Mouse (Mus musculus): ENCODE measurements around the gene Pde6h. TPM values are rescaled to one million over a fixed set of nuclear protein-coding genes. Genes with fewer than 3 reads are reported as not detected.

The Pde6h gene
- total and polyA plus RNA-seq, 3 experiments: 0.05 TPM; not detected in 2

- peaks cover 74% of the 10 kb centered on the region for H3K4me1 ChIP-seq (ENCODE audit: insufficient read depth, low read depth, low read length)
- H3K9me3 ChIP-seq (replicated peaks): no peaks in the 10 kb centered on the region
- no peak for TF ChIP-seq CTCF (IDR thresholded peaks at IDR 0.05; ENCODE audit: low read depth, low read length)
- TF ChIP-seq GATA2 (IDR thresholded peaks at IDR 0.05; ENCODE audit: borderline replicate concordance, low read depth, low read length): no peak
- no peak for TF ChIP-seq TAL1 (conservative IDR thresholded peaks at IDR 0.05; ENCODE audit: low read depth, low read length)
- TF ChIP-seq POLR2AphosphoS5 (IDR thresholded peaks at IDR 0.05; ENCODE audit: insufficient replicate concordance, low read depth, low read length): no peak
- H3K27me3 ChIP-seq (ENCODE audit: insufficient read depth, low read length): no peaks in the 10 kb centered on the region
- H3K4me3 ChIP-seq (ENCODE audit: low read depth, low read length): no peak overlapping the region
- ATAC-seq (ENCODE audit: extremely low read depth, insufficient number of reproducible peaks, low FRiP score, poor library complexity, severe bottlenecking) (no peak), DNase-seq (ENCODE audit: low spot score) (no peak)
- H3K36me3 ChIP-seq (replicated peaks): peaks cover 15% of the 10 kb centered on the region
These were observed 18.6 kb downstream of the Pde6h start for GRCm38 (mm10) chr6:136942280-136942679.

GRCm38 (mm10) chr6:136943392-136943791, 19.8 kb downstream of the Pde6h start:
- ATAC-seq (ENCODE audit: extremely low read depth, insufficient number of reproducible peaks, low FRiP score, poor library complexity, severe bottlenecking) (no peak), DNase-seq (ENCODE audit: low spot score) (no peak)
- H3K4me1 ChIP-seq (ENCODE audit: insufficient read depth, low read depth, low read length): peaks cover 67% of the 10 kb centered on the region
- H3K4me3 ChIP-seq (ENCODE audit: low read depth, low read length): no peak overlapping the region; the same call in 1 of the 2 replicates
- H3K36me3 ChIP-seq (replicated peaks): peaks cover 7% of the 10 kb centered on the region
- no peaks in the 10 kb centered on the region for H3K27me3 ChIP-seq (ENCODE audit: insufficient read depth, low read length)
- TF ChIP-seq GATA1 (IDR thresholded peaks at IDR 0.05; ENCODE audit: borderline replicate concordance, low read length): no peak
- no peak for TF ChIP-seq CTCF (IDR thresholded peaks at IDR 0.05; ENCODE audit: low read depth, low read length)
- TF ChIP-seq TAL1 (conservative IDR thresholded peaks at IDR 0.05; ENCODE audit: low read depth, low read length): no peak
- no peak for TF ChIP-seq GATA2 (IDR thresholded peaks at IDR 0.05; ENCODE audit: borderline replicate concordance, low read depth, low read length)
- TF ChIP-seq POLR2AphosphoS5 (IDR thresholded peaks at IDR 0.05; ENCODE audit: insufficient replicate concordance, low read depth, low read length): no peak
- no peaks in the 10 kb centered on the region for H3K9me3 ChIP-seq (replicated peaks)

- DNase-seq (ENCODE audit: low spot score): no peak
- Histone ChIP-seq H3K36me3 (replicated peaks) (peaks cover 2% of the 10 kb centered on the region), H3K27me3 (ENCODE audit: insufficient read depth, low read length) (no peaks in the 10 kb centered on the region), H3K4me1 (ENCODE audit: insufficient read depth, low read depth, low read length) (peaks cover 61% of the 10 kb centered on the region), H3K9me3 (replicated peaks) (no peaks in the 10 kb centered on the region), H3K4me3 (ENCODE audit: low read depth, low read length) (no peak overlapping the region)
- ATAC-seq (ENCODE audit: extremely low read depth, insufficient number of reproducible peaks, low FRiP score, poor library complexity, severe bottlenecking): no peak
- TF ChIP-seq POLR2AphosphoS5 (IDR thresholded peaks at IDR 0.05; ENCODE audit: insufficient replicate concordance, low read depth, low read length): no peak
- TF ChIP-seq TAL1 (conservative IDR thresholded peaks at IDR 0.05; ENCODE audit: low read depth, low read length): no peak
- TF ChIP-seq CTCF (IDR thresholded peaks at IDR 0.05; ENCODE audit: low read depth, low read length): no peak
- TF ChIP-seq GATA2 (IDR thresholded peaks at IDR 0.05; ENCODE audit: borderline replicate concordance, low read depth, low read length): no peak
- no peak for TF ChIP-seq GATA1 (IDR thresholded peaks at IDR 0.05; ENCODE audit: borderline replicate concordance, low read length)
These were observed 20.9 kb downstream of the Pde6h start for GRCm38 (mm10) chr6:136944511-136944910.

- ATAC-seq (ENCODE audit: extremely low read depth, insufficient number of reproducible peaks, low FRiP score, poor library complexity, severe bottlenecking): no peak
- Histone ChIP-seq H3K9me3 (replicated peaks) (no peaks in the 10 kb centered on the region), H3K4me3 (ENCODE audit: low read depth, low read length) (no peak overlapping the region; the same call in 1 of the 2 replicates), H3K36me3 (replicated peaks) (no peaks in the 10 kb centered on the region), H3K27me3 (ENCODE audit: insufficient read depth, low read length) (no peaks in the 10 kb centered on the region), H3K4me1 (ENCODE audit: insufficient read depth, low read depth, low read length) (peaks cover 49% of the 10 kb centered on the region)
- TF ChIP-seq GATA1 (IDR thresholded peaks at IDR 0.05; ENCODE audit: borderline replicate concordance, low read length) (no peak), TAL1 (conservative IDR thresholded peaks at IDR 0.05; ENCODE audit: low read depth, low read length) (no peak), POLR2AphosphoS5 (IDR thresholded peaks at IDR 0.05; ENCODE audit: insufficient replicate concordance, low read depth, low read length) (no peak), CTCF (IDR thresholded peaks at IDR 0.05; ENCODE audit: low read depth, low read length) (no peak), GATA2 (IDR thresholded peaks at IDR 0.05; ENCODE audit: borderline replicate concordance, low read depth, low read length) (no peak)
- DNase-seq (ENCODE audit: low spot score): no peak
These were observed 22.6 kb downstream of the Pde6h start for GRCm38 (mm10) chr6:136946241-136946640.

- no peak overlapping the region for H3K4me3 ChIP-seq (ENCODE audit: low read depth, low read length)
- no peaks in the 10 kb centered on the region for H3K27me3 ChIP-seq (ENCODE audit: insufficient read depth, low read length)
- peaks cover 44% of the 10 kb centered on the region for H3K4me1 ChIP-seq (ENCODE audit: insufficient read depth, low read depth, low read length)
- no peaks in the 10 kb centered on the region for H3K9me3 ChIP-seq (replicated peaks)
- DNase-seq (ENCODE audit: low spot score) (no peak), ATAC-seq (ENCODE audit: extremely low read depth, insufficient number of reproducible peaks, low FRiP score, poor library complexity, severe bottlenecking) (no peak; the same call in 1 of the 2 replicates)
- TF ChIP-seq CTCF (IDR thresholded peaks at IDR 0.05; ENCODE audit: low read depth, low read length): no peak
- TF ChIP-seq GATA1 (IDR thresholded peaks at IDR 0.05; ENCODE audit: borderline replicate concordance, low read length): no peak
- no peak for TF ChIP-seq GATA2 (IDR thresholded peaks at IDR 0.05; ENCODE audit: borderline replicate concordance, low read depth, low read length)
- TF ChIP-seq POLR2AphosphoS5 (IDR thresholded peaks at IDR 0.05; ENCODE audit: insufficient replicate concordance, low read depth, low read length): no peak
- no peak for TF ChIP-seq TAL1 (conservative IDR thresholded peaks at IDR 0.05; ENCODE audit: low read depth, low read length)
- no peaks in the 10 kb centered on the region for H3K36me3 ChIP-seq (replicated peaks)
These were observed 23.3 kb downstream of the Pde6h start for GRCm38 (mm10) chr6:136946943-136947342.

GRCm38 (mm10) chr6:136947716-136948115, 24.1 kb downstream of the Pde6h start:
- Histone ChIP-seq H3K9me3 (replicated peaks) (no peaks in the 10 kb centered on the region), H3K4me3 (ENCODE audit: low read depth, low read length) (no peak overlapping the region), H3K36me3 (replicated peaks) (no peaks in the 10 kb centered on the region), H3K27me3 (ENCODE audit: insufficient read depth, low read length) (no peaks in the 10 kb centered on the region), H3K4me1 (ENCODE audit: insufficient read depth, low read depth, low read length) (peaks cover 41% of the 10 kb centered on the region)
- ATAC-seq (ENCODE audit: extremely low read depth, insufficient number of reproducible peaks, low FRiP score, poor library complexity, severe bottlenecking): no peak
- TF ChIP-seq GATA1 (IDR thresholded peaks at IDR 0.05; ENCODE audit: borderline replicate concordance, low read length) (no peak), POLR2AphosphoS5 (IDR thresholded peaks at IDR 0.05; ENCODE audit: insufficient replicate concordance, low read depth, low read length) (no peak), CTCF (IDR thresholded peaks at IDR 0.05; ENCODE audit: low read depth, low read length) (no peak), GATA2 (IDR thresholded peaks at IDR 0.05; ENCODE audit: borderline replicate concordance, low read depth, low read length) (no peak), TAL1 (conservative IDR thresholded peaks at IDR 0.05; ENCODE audit: low read depth, low read length) (no peak)
- DNase-seq (ENCODE audit: low spot score): no peak

Measured in G1E (cell line).